Mouse (Mus musculus) liver, postnatal 0 days (tissue): ENCODE results near the gene Mfsd4b2. TPM values are rescaled to one million over a fixed set of nuclear protein-coding genes. Genes with fewer than 3 reads are reported as not detected.

Experiments used
- ATAC-seq: fragments of 200-750 bp; cut with Nextera tagmentation; 2 replicates; pipeline ENCODE4 v1.8.0; 2017; ENCODE audit warnings: mild to moderate bottlenecking, moderate library complexity
- DNase-seq: peaks from one replicate; pipeline ENCODE4 v3.0.0-alpha.2; 2016
- H3K27ac ChIP-seq: fragments of 300-500 bp; sonication (generic); 2 replicates; pipeline ENCODE4 v1.5.1; 2014; ENCODE audit warnings: antibody characterized with exemption, moderate library complexity, mild to moderate bottlenecking, low read depth
- H3K27me3 ChIP-seq: fragments of 300-500 bp; sonication (generic); 2 replicates; pipeline ENCODE4 v1.6.1; 2014; ENCODE audit warnings: low read length, control low read depth, mixed read lengths; ENCODE audit not compliant: insufficient read depth
- H3K36me3 ChIP-seq: fragments of 300-500 bp; sonication (generic); replicated peaks from 2 replicates; pipeline ENCODE4 v1.6.1; 2014; ENCODE audit warnings: mild to moderate bottlenecking, control low read depth, low read length, moderate library complexity, mixed read lengths; ENCODE audit not compliant: insufficient read depth
- H3K4me1 ChIP-seq: fragments of 300-500 bp; sonication (generic); 2 replicates; pipeline ENCODE4 v1.6.1; 2014; ENCODE audit warnings: antibody characterized with exemption, mild to moderate bottlenecking, control low read depth; ENCODE audit not compliant: insufficient read depth
- H3K4me2 ChIP-seq: fragments of 300-500 bp; sonication (generic); 2 replicates; pipeline ENCODE4 v1.6.1; 2014; ENCODE audit warnings: low read depth, mild to moderate bottlenecking, low read length, moderate library complexity, mixed read lengths
- H3K4me3 ChIP-seq: fragments of 300-500 bp; sonication (generic); 2 replicates; pipeline ENCODE4 v1.5.1; 2014; ENCODE audit warnings: low read depth, low read length
- H3K9ac ChIP-seq: fragments of 300-500 bp; sonication (generic); replicated peaks from 2 replicates; pipeline ENCODE4 v1.6.1; 2014; ENCODE audit warnings: mild to moderate bottlenecking, moderate library complexity
- H3K9me3 ChIP-seq: fragments of 300-500 bp; sonication (generic); 2 replicates; pipeline ENCODE4 v1.6.1; 2016; ENCODE audit warnings: mild to moderate bottlenecking, control low read depth, low read length, mixed read lengths
- CTCF ChIP-seq: sonication (generic); IDR thresholded peaks from 2 replicates; pipeline ENCODE4 v1.5.1; 2016; ENCODE audit warnings: antibody characterized with exemption, low read depth
- EP300 ChIP-seq: IDR thresholded peaks from 2 replicates; pipeline ENCODE4 v1.6.1; 2016; ENCODE audit warnings: antibody characterized with exemption, low read depth, mild to moderate bottlenecking
- WGBS: fragments of 180-500 bp; shearing (Covaris S2); extraction: QIAGEN DNeasy Blood & Tissue Kit; methylation state at CpG from one replicate; pipeline ENCODE4 v1.1.7; 2014; ENCODE audit not compliant: insufficient replicate concordance; 5-methylcytosine and 5-hydroxymethylcytosine counted together
- polyA plus RNA-seq: library from polyadenylated mRNA; unstranded; fragments of >200 nt; fragmentation: Nextera tagmentation; extraction: Ambion mirVana; gene quantifications from 2 replicates; pipeline ENCODE4 v1.2.1, GENCODE M21; 2015

Mfsd4b2 gene
- polyA plus RNA-seq, result not detected in 2 replicates

- Histone ChIP-seq H3K9ac (no peak within 1 kb of the TSS), H3K36me3 (no peaks in the 10 kb centered on the region), H3K27me3 (peaks cover 8% of the 10 kb centered on the region), H3K9me3 (no peaks in the 10 kb centered on the region), H3K27ac (no peak within 1 kb of the TSS), H3K4me3 (peak within 1 kb of the TSS; percentile 32), H3K4me2 (peak within 1 kb of the TSS; percentile 59), H3K4me1 (peaks cover 4% of the 10 kb centered on the region; the same call in 1 of the 2 replicates)
- DNase-seq (peak; percentile 33), ATAC-seq (no peak)
- TF ChIP-seq CTCF (0 out of 2 replicates have a peak, but pooled peaks have one; percentile 17), EP300 (no peak)
- 2% methylated on average over 41 of the region's 41 CpGs for WGBS
Observed at GRCm38 (mm10) chr10:39926616-39927139, at the start of gene Mfsd4b2. Mfsd4b2 (minus strand) TSS chr10:39926923.

GRCm38 (mm10) chr10:39975771-39976170, 49.0 kb upstream of the Mfsd4b2 start:
- Histone ChIP-seq H3K27me3 (no peaks in the 10 kb centered on the region), H3K4me3 (no peak overlapping the region), H3K27ac (no peak overlapping the region), H3K4me1 (no peaks in the 10 kb centered on the region), H3K4me2 (no peak overlapping the region), H3K9me3 (peaks cover 7% of the 10 kb centered on the region; the same call in 1 of the 2 replicates), H3K36me3 (no peaks in the 10 kb centered on the region), H3K9ac (no peak overlapping the region)
- DNase-seq (no peak), ATAC-seq (no peak)
- TF ChIP-seq CTCF (no peak), EP300 (no peak)
- 60% methylated on average over 2 of the region's 2 CpGs for WGBS

GRCm38 (mm10) chr10:39974982-39975381, 48.3 kb upstream of the Mfsd4b2 start:
- ATAC-seq (no peak), DNase-seq (no peak)
- WGBS, result 66% methylated on average over 11 of the region's 11 CpGs
- no peak for TF ChIP-seq CTCF
- no peak for TF ChIP-seq EP300
- Histone ChIP-seq H3K36me3 (no peaks in the 10 kb centered on the region), H3K4me2 (no peak overlapping the region), H3K4me3 (no peak overlapping the region), H3K9ac (no peak overlapping the region), H3K4me1 (no peaks in the 10 kb centered on the region), H3K27ac (no peak overlapping the region), H3K27me3 (no peaks in the 10 kb centered on the region), H3K9me3 (peaks cover 7% of the 10 kb centered on the region; the same call in 1 of the 2 replicates)

GRCm38 (mm10) chr10:39967512-39967911, 40.8 kb upstream of the Mfsd4b2 start:
- no peak overlapping the region for H3K4me2 ChIP-seq
- no peaks in the 10 kb centered on the region for H3K27me3 ChIP-seq
- H3K9me3 ChIP-seq, result peaks cover 2% of the 10 kb centered on the region; the same call in 1 of the 2 replicates
- no peak overlapping the region for H3K27ac ChIP-seq
- H3K36me3 ChIP-seq, result no peaks in the 10 kb centered on the region
- no peak for DNase-seq
- ATAC-seq, result no peak
- TF ChIP-seq EP300 (no peak), CTCF (no peak)
- H3K9ac ChIP-seq, result no peak overlapping the region
- no peak overlapping the region for H3K4me3 ChIP-seq
- WGBS, result 76% methylated on average over 3 of the region's 3 CpGs
- no peaks in the 10 kb centered on the region for H3K4me1 ChIP-seq

- Histone ChIP-seq H3K9ac (no peak overlapping the region), H3K9me3 (no peaks in the 10 kb centered on the region), H3K4me2 (no peak overlapping the region), H3K4me1 (peaks cover 19% of the 10 kb centered on the region), H3K4me3 (no peak overlapping the region), H3K36me3 (no peaks in the 10 kb centered on the region), H3K27ac (no peak overlapping the region), H3K27me3 (no peaks in the 10 kb centered on the region)
- no peak for ATAC-seq
- TF ChIP-seq EP300, result no peak
- no peak for TF ChIP-seq CTCF
- WGBS, result 19% methylated on average over 1 of the region's 1 CpGs
- no peak for DNase-seq
Observed at GRCm38 (mm10) chr10:39961906-39962305, 35.2 kb upstream of the Mfsd4b2 start.

GRCm38 (mm10) chr10:39960441-39960822, 33.7 kb upstream of the Mfsd4b2 start:
- no peak for TF ChIP-seq CTCF
- TF ChIP-seq EP300, result no peak
- H3K4me3 ChIP-seq, result no peak overlapping the region
- DNase-seq (no peak), ATAC-seq (peak; percentile 16)
- 47% methylated on average over 11 of the region's 11 CpGs for WGBS
- no peaks in the 10 kb centered on the region for H3K27me3 ChIP-seq
- H3K4me1 ChIP-seq, result peaks cover 20% of the 10 kb centered on the region
- H3K9me3 ChIP-seq, result no peaks in the 10 kb centered on the region
- H3K27ac ChIP-seq, result no peak overlapping the region
- H3K4me2 ChIP-seq, result peak overlapping the region; percentile 74; the same call in 1 of the 2 replicates
- H3K36me3 ChIP-seq, result no peaks in the 10 kb centered on the region
- no peak overlapping the region for H3K9ac ChIP-seq
